Mouse (Mus musculus): ENCODE results near the gene Man1a.

GRCm38 (mm10) chr10:53863486-53864357 lies 212.7 kb downstream of the Man1a start:
- peak; percentile 79 for TF ChIP-seq CTCF (IDR thresholded peaks at IDR 0.05; ENCODE audit: borderline replicate concordance, extremely low read depth, insufficient read depth, insufficient read length)
- no peak for TF ChIP-seq POLR2A (IDR thresholded peaks at IDR 0.05; ENCODE audit: borderline replicate concordance, extremely low read depth, insufficient read depth, insufficient read length, poor library complexity, severe bottlenecking)

Measured in brain, embryonic 14.5 days (tissue).